Mouse (Mus musculus) cortical plate, adult 2 months (tissue): ENCODE data around the gene Lsm7. TPM values are rescaled to one million over a fixed set of nuclear protein-coding genes. Genes with fewer than 3 reads are reported as not detected.
A peak's percentile ranks its signal among the peaks of the same experiment; 100 is the strongest.
"Not testable (repeated sequence)": the region's sequence is repeated elsewhere in the genome, so short reads cannot be mapped to it uniquely, and the experiment has no call there.

Experiments
- H3K27ac ChIP-seq: fragments of 200-500 bp; 2 replicates; pipeline ENCODE4 v1.5.1; 2012; ENCODE audit warnings: low read length, control low read depth, inconsistent platforms; ENCODE audit not compliant: insufficient read depth
- H3K4me1 ChIP-seq: fragments of 200-500 bp; 2 replicates; pipeline ENCODE4 v1.6.1; 2011; ENCODE audit warnings: low read length; ENCODE audit not compliant: control insufficient read depth, insufficient read depth
- H3K4me3 ChIP-seq: fragments of 200-500 bp; 2 replicates; pipeline ENCODE4 v1.5.1; 2011; ENCODE audit warnings: mild to moderate bottlenecking, low read length, control low read depth; ENCODE audit not compliant: insufficient read depth
- CTCF ChIP-seq: fragments of 200-500 bp; IDR thresholded peaks from 2 replicates; pipeline ENCODE4 v1.5.1; 2011; ENCODE audit warnings: mild to moderate bottlenecking, control low read depth, low read length; ENCODE audit not compliant: insufficient read depth; ENCODE audit errors: extremely low read depth
- POLR2A ChIP-seq: fragments of 200-500 bp; IDR thresholded peaks from 2 replicates; pipeline ENCODE4 v1.6.1; 2011; ENCODE audit warnings: mild to moderate bottlenecking, low read length, control low read depth; ENCODE audit not compliant: insufficient read depth; ENCODE audit errors: extremely low read depth
- polyA plus RNA-seq: library from polyadenylated mRNA; depleted of rRNA; stranded (reverse); fragments of >200 nt; gene quantifications from 2 replicates; pipeline ENCODE4 v1.2.3, GENCODE M21; 2012

Gene Lsm7
- polyA plus RNA-seq, 1 experiment: 223 TPM

DNA sequence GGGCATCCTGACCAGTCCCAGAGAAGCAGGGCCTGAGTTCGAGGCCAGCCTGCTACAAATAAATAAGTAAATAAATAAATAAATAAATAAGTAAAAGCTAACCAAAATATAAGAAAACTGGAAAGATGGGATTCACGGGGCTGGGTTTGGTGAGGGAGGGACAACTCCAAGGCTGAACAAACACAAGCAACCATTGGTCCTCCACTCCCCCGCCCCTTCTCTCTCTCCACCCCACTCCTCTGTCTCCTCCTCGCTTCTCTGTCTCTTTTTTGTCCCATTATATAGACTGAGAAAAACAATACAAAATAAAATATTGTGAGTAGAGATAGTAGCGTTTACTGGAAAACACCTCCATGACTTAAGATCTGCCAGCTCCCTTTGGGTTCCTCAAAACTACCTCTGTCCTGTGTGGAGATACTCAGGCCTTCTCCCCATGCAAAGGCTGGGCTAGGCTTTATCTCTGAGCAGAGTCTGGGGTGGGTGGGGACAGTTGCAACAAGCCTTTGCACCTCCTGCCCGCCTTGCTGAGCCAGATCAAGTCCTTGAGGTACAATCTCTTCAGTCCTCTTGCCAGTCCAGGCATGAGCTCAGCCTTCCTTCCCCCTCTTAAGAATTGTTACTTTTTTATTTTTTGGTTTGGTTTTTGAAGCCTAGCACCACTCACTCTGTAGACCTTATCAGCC, 36.3 kb downstream of the Lsm7 start:
- TF ChIP-seq POLR2A (no peak), CTCF (no peak)
- Histone ChIP-seq H3K4me1 (no peaks in the 10 kb centered on the region), H3K27ac (no peak overlapping the region), H3K4me3 (no peak overlapping the region)

DNA sequence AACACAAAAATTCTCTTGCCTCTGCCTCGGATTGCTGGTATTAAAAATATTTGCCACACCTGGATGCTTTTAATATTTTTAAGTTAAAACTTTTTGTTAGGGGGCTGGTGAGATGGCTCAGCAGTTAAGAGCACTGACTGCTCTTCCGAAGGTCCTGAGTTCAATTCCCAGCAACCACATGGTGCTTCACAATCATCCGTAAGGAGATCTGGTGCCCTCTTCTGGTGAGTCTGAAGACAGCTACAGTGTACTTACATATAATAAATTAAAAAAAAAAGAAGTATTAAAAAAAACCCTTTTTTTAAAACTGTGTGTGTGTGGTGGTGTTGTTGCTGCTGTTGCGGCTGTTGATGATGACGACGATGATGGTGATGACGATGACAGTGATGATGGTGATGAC, 37.1 kb downstream of the Lsm7 start:
- not testable (repeated sequence) for H3K4me3 ChIP-seq

DNA sequence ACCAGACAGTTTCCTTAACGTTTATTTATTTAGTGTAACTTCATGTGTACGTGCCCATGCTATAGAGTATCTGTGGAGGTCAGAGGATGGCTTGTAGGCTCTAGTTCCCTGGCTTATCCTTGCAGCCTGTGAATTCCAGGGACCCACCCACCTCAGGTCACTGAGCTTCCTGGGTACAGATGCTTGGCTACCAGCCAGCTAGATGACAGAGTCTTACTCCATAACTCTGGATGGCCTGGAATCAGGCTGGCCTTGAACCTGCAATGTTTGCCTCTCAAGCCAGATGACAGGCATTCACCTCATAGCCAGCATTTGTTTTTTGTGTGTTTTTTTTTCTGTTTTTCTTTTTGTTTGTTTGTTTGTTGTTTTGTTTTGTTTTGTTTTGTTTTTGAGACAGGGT, 37.8 kb downstream of the Lsm7 start:
- H3K4me1 ChIP-seq: no peaks in the 10 kb centered on the region
- no peak overlapping the region for H3K27ac ChIP-seq
- TF ChIP-seq CTCF (no peak), POLR2A (no peak)
- H3K4me3 ChIP-seq: no peak overlapping the region

More for the DNA sequence above, 37.1 kb downstream of the Lsm7 start:
- H3K4me1 ChIP-seq, H3K27ac ChIP-seq: not testable (repeated sequence)

DNA sequence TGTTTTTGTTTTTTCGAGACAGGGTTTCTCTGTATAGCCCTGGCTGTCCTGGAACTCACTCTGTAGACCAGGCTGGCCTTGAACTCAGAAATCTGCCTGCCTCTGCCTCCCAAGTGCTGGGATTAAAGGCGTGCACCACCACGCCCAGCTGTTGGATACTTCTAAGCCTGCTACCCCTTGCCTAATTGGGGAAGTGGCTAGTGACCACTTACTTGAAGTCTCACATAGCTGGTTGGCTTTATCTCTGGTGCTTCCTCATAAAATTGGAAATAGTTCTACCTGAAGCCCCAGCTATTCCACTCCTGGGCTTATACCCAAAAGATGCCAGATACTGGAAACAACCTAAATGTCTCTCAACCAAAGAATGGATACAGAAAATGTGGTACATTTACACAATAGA, 38.7 kb downstream of the Lsm7 start:
- H3K4me3 ChIP-seq, H3K27ac ChIP-seq, H3K4me1 ChIP-seq: not testable (repeated sequence)

DNA sequence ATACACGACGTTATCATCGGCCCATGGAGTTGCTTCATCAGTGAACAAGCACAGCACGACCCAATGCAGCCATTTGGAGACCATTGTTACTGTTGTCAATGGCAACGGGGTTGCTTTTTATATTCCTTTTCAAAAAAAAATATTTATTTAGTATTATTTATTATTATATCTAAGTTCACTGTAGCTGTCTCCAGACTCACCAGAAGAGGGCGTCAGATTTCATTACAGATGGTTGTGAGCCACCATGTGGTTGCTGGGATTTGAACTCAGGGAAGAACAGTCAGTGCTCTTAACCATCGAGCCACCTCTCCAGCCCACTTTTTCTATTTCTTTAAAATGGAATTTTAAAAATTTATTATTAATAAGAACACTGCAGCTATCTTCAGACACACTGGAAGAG, 40.2 kb downstream of the Lsm7 start:
- H3K27ac ChIP-seq: no peak overlapping the region
- H3K4me3 ChIP-seq: no peak overlapping the region
- H3K4me1 ChIP-seq: no peaks in the 10 kb centered on the region
- TF ChIP-seq CTCF: no peak
- TF ChIP-seq POLR2A: no peak

DNA sequence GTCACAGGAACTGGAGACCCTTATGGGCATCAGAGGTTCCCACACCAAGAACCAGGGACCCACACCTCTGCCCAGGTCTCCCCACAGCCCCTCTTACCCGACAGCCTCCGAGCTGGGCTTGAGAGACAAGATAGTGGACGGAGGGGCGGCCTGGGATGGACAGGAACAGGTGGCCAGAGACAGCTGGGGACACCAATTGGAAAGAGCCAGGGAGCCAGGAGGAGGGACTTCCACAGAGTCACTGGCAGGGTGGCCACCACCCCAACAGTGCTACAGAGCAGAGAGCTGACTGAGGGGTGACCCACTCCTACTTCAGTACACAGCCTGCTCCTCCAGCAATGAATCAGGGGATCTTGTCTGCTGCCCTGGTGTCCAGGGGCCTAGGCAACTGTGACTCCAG, 41.6 kb downstream of the Lsm7 start, which contains the start of gene Jsrp1:
Gene Jsrp1 (minus strand): TSS at position 133 of the 400 bp plus-strand sequence.
- no peak within 1 kb of the TSS for H3K27ac ChIP-seq
- H3K4me3 ChIP-seq: no peak within 1 kb of the TSS
- TF ChIP-seq POLR2A (no peak), CTCF (no peak)
- H3K4me1 ChIP-seq: no peaks in the 10 kb centered on the region

DNA sequence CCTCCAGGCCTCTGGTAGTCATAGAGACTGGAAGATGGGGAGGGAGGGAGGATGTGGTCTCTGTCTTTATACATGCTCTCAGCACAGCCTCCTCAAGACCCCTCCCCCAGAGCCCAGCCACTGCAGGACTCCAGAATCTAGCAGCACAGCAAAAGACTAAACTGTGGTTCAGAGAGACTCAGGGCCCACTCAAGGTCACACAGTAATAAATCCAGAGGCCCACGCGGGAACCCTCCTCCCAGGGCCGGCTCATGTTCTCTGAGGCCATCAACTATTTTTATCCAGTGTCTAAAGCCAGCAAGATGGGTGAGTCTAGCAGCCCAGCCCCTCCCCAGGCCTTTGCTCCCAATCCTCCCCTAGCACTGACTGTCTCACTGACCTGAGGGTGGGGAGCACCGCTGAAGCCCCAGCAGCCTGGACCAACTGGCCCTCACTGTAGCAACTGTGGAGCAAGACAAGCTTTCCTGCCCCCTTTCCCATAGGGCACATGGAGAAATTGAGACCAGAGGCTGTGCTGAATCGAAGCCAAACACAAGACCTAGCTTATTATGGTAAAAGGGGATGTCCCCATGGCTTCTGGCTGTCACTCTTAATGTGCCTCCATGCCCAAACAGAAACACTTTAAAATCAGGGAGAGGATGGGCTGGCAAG, 42.5 kb downstream of the Lsm7 start:
- H3K27ac ChIP-seq: no peak overlapping the region
- TF ChIP-seq CTCF: no peak
- no peak for TF ChIP-seq POLR2A
- H3K4me3 ChIP-seq: no peak overlapping the region
- H3K4me1 ChIP-seq: no peaks in the 10 kb centered on the region

DNA sequence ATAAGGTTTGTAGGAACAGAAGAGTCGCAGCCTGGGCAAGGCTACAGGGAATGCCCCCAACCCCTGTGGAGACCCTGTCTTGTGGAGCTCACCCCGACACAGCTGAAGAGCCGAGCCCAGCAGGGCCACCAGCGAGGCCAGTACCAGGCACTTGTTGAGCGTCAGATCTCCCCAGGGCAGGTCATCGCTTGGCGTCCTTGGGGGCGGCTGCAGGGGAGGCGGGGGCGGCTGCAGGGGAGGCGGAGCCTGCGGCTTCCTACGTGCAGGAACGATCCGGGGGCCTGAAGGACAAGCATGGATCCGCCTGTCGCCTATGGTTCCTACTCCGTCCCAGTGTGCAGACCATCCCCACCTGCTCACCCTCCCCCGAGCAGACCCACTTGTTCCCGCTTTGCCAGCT, 44.9 kb downstream of the Lsm7 start:
- no peak for TF ChIP-seq POLR2A
- TF ChIP-seq CTCF: no peak
- Histone ChIP-seq H3K4me3 (no peak overlapping the region), H3K4me1 (0 out of 2 replicates have a peak, but pooled peaks cover 2% of the 10 kb centered on the region), H3K27ac (no peak overlapping the region)

DNA sequence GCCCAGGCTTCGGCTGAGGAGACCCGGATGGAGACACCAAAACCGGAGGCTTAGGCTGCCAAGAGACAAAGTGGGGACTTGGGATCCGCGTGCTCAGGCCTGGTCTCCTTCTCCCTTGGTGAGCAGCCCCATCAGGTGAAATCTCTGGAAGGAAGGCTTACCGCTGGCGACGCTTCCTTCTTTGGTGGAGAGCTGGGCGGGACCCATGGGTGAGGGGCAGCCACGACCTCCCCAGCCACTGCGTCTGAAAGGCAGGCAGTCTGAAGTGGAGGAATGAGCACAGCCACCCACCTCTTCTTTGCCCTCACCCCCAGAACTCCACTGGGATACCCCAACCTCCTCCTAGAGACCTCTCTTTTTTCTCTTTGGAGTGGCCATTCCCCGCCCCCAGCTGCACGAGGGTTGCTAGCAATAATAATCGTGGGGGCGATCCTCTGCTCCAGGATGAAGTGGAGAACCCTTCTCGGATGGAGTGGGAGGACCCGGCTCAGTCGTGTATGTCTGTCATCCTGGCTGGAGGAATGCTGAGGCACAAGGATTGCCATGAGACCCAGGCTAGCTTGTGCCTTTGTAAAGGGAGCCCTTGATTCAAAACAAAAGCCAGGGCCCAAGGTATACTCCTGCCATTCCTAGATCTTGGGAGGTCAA, 45.9 kb downstream of the Lsm7 start:
- Histone ChIP-seq H3K4me1 (0 out of 2 replicates have a peak, but pooled peaks cover 2% of the 10 kb centered on the region), H3K4me3 (peak overlapping the region; percentile 0; the same call in 1 of the 2 replicates), H3K27ac (no peak overlapping the region; the same call in 1 of the 2 replicates)
- TF ChIP-seq POLR2A: no peak
- TF ChIP-seq CTCF: no peak
